Mouse (Mus musculus) testis, adult 2 months (tissue): ENCODE measurements around the gene Gzmg.
A peak's percentile ranks its signal among the peaks of the same experiment; 100 is the strongest.

Experiments used
- CTCF ChIP-seq: fragments of 200-500 bp; IDR thresholded peaks from 2 replicates; pipeline ENCODE4 v1.5.1; 2012; ENCODE audit warnings: low read depth, mild to moderate bottlenecking, inconsistent platforms, low read length, moderate library complexity; ENCODE audit not compliant: control insufficient read depth, insufficient read depth, insufficient replicate concordance
- POLR2A ChIP-seq: fragments of 200-500 bp; IDR thresholded peaks from 2 replicates; pipeline ENCODE4 v1.6.1; 2012; ENCODE audit warnings: low read depth, mild to moderate bottlenecking, inconsistent platforms, low read length, moderate library complexity; ENCODE audit not compliant: control insufficient read depth

DNA sequence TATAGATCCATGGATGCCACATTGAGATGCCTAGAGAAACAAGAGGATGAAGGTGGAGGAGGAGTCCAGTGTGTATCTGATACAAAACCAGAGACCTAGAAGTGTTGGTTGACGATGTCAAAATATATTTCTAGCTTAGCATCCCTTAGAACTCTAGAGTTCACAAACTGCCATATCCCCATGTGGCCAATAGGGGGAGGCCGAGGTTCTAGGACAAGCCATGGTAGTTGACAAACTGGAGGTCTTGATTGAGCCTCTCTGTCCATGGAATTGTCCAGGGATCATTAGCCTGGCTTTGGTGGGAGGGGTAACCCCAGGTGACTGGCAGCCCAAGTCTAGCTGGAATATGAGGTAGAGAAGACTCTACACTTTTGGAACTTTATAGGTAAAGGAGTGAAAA is 4.0 kb downstream of the Gzmg start:
- TF ChIP-seq POLR2A (no peak), CTCF (peak; percentile 7; the same call in 1 of the 2 replicates)
